Mouse (Mus musculus) lung, postnatal 0 days (tissue): ENCODE measurements around the gene Mgat4b.

ENCODE experiments used
- CTCF ChIP-seq: IDR thresholded peaks from 2 replicates; pipeline ENCODE4 v1.5.1; 2016; ENCODE audit warnings: antibody characterized with exemption, mild to moderate bottlenecking
- EP300 ChIP-seq: IDR thresholded peaks from 2 replicates; pipeline ENCODE4 v1.6.1; 2016; ENCODE audit warnings: antibody characterized with exemption, mild to moderate bottlenecking, control low read depth

- peak; percentile 71 for TF ChIP-seq CTCF
- no peak for TF ChIP-seq EP300
Measured at GRCm38 (mm10) chr11:50236540-50236936, 25.8 kb downstream of the Mgat4b start.
